Mouse (Mus musculus) embryonic facial prominence, embryonic 15.5 days (tissue): Measurements from ENCODE around the gene Sln. TPM values are rescaled to one million over a fixed set of nuclear protein-coding genes. Genes with fewer than 3 reads are reported as not detected.

Experiments used
- polyA plus RNA-seq: library from polyadenylated mRNA; unstranded; fragments of >200 nt; fragmentation: Nextera tagmentation; extraction: Ambion mirVana; gene quantifications from 2 replicates; pipeline ENCODE4 v1.2.1, GENCODE M21; 2015

The Sln gene
- polyA plus RNA-seq, 1 experiment from 2014 or later: 72.5 TPM

Other genes starting within 250 kb of the Sln start
- 146 and 150 TPM in 2 replicates for gene Acat1, start 239.8 kb upstream of the Sln start, polyA plus RNA-seq
- gene Cul5, start 180.2 kb upstream of the Sln start, polyA plus RNA-seq: 30.9 and 33.1 TPM in 2 replicates
- gene Rab39, start 143.9 kb upstream of the Sln start, polyA plus RNA-seq: 0.33 and 0.65 TPM in 2 replicates
- 6.4 and 6.7 TPM in 2 replicates for gene Slc35f2, start 78.6 kb upstream of the Sln start, polyA plus RNA-seq
- 4.5 and 4.7 TPM in 2 replicates for gene Elmod1, start 125.1 kb downstream of the Sln start, polyA plus RNA-seq
- gene Tnfaip8l3, start 218.2 kb downstream of the Sln start, polyA plus RNA-seq: 1.0 and 1.2 TPM in 2 replicates